ENCODE assay signal across 17 mouse cellular contexts in genomic region chr10:111932621-111933345, GRCm38 (mm10). TPM values are rescaled to one million over a fixed set of nuclear protein-coding genes. Genes with fewer than 3 reads are reported as not detected.
DNase-seq lines count a peak whose midpoint lies in the region; ATAC-seq and TF ChIP-seq lines count a peak whose summit lies in the region.
"Had no signal": no experiment of that assay in that cellular context is flagged by ENCODE, and none has a peak within 500 bp of the region (broad histone marks: within the 10 kb centered on the region; RNA-seq: fewer than 3 reads in every experiment).

No protein-coding gene starts in this region.

- intact Hi-C loops in heart, adult 2 months (cut with DNase I) = no loop called here

- TF ChIP-seq EP300 in heart, adult 2 months (IDR thresholded peaks at IDR 0.05; ENCODE audit: insufficient read depth, low read depth, low read length) = no peak

- H3K9ac ChIP-seq in heart, adult 2 months (ENCODE audit: low read depth, low read length) = peak overlapping the region; percentile 48; the same call in 1 of the 2 replicates
- no peak overlapping the region for H3K9ac ChIP-seq in midbrain, embryonic 13.5 days (replicated peaks)
- no peak overlapping the region for H3K9ac ChIP-seq in heart, embryonic 14.5 days (ENCODE audit: low read length)
- H3K9ac ChIP-seq: limb, embryonic 15.5 days had no signal

- no peak overlapping the region for H3K4me2 ChIP-seq in midbrain, embryonic 13.5 days (replicated peaks)
- peak overlapping the region; percentile 52 for H3K4me2 ChIP-seq in heart, embryonic 14.5 days (ENCODE audit: low read length)
- H3K4me2 ChIP-seq: limb, embryonic 15.5 days had no signal

- no peaks in the 10 kb centered on the region for H3K9me3 ChIP-seq in midbrain, embryonic 10.5 days (replicated peaks)
- H3K9me3 ChIP-seq in midbrain, embryonic 13.5 days = no peaks in the 10 kb centered on the region
- H3K9me3 ChIP-seq in heart, embryonic 14.5 days (ENCODE audit: control insufficient read depth, low read length) = no peaks in the 10 kb centered on the region
- H3K9me3 ChIP-seq: limb, embryonic 15.5 days; megakaryocyte, embryonic 14.5 days had no signal

- H3K79me2 ChIP-seq in heart, adult 2 months (replicated peaks; ENCODE audit: control insufficient read depth, insufficient read depth, low read length) = no peaks in the 10 kb centered on the region

- no peak for DNase-seq in heart, adult 2 months
- DNase-seq in heart, adult 9 months (ENCODE audit: low spot score in 2 of 2) = no peak
- peak; percentile 47 for DNase-seq in midbrain, embryonic 10.5 days (ENCODE audit: low spot score)
- DNase-seq in retina, postnatal 1 day = peak; percentile 59
- DNase-seq in thymus, postnatal 25 days = no peak
- DNase-seq in layer of hippocampus, adult 8-10 months (ENCODE audit: low spot score in 2 of 2) = no peak
- DNase-seq: adrenal gland, adult 2 months; cerebellum, adult 18-20 months; kidney, adult 9 months; lung, adult 2 months had no signal

- no peak overlapping the region for H3K4me3 ChIP-seq in heart, adult 2 months
- H3K4me3 ChIP-seq in midbrain, embryonic 10.5 days = no peak overlapping the region
- H3K4me3 ChIP-seq in midbrain, embryonic 13.5 days (replicated peaks) = no peak overlapping the region
- no peak overlapping the region for H3K4me3 ChIP-seq in heart, embryonic 14.5 days (ENCODE audit: control insufficient read depth in 1 of 2, insufficient read depth in 1 of 2, low read depth in 1 of 2, low read length in 2 of 2)
- H3K4me3 ChIP-seq: erythroblast, embryonic 14.5 days; layer of hippocampus, adult 2 months; limb, embryonic 15.5 days; megakaryocyte, embryonic 14.5 days had no signal

- H3K4me1 ChIP-seq in heart, adult 2 months (ENCODE audit: control insufficient read depth, insufficient read depth, low read length) = peaks cover 11% of the 10 kb centered on the region
- H3K4me1 ChIP-seq in midbrain, embryonic 10.5 days = peaks cover 54% of the 10 kb centered on the region
- peaks cover 35% of the 10 kb centered on the region for H3K4me1 ChIP-seq in midbrain, embryonic 13.5 days (replicated peaks)
- peaks cover 16 to 57% of the 10 kb centered on the region in 2 experiments for H3K4me1 ChIP-seq in heart, embryonic 14.5 days (ENCODE audit: control insufficient read depth in 2 of 2, insufficient read depth in 2 of 2, low read length in 2 of 2)

- peak overlapping the region; percentile 15; the same call in 1 of the 2 replicates for H3K27ac ChIP-seq in heart, adult 2 months
- no peak overlapping the region for H3K27ac ChIP-seq in midbrain, embryonic 10.5 days (replicated peaks)
- no peak overlapping the region for H3K27ac ChIP-seq in midbrain, embryonic 13.5 days
- peak overlapping the region; percentile 62 to 79 for H3K27ac ChIP-seq in heart, embryonic 14.5 days (replicated peaks in 1 of 2; ENCODE audit: control insufficient read depth in 1 of 2, insufficient read depth in 1 of 2, low read depth in 2 of 2, low read length in 2 of 2)
- H3K27ac ChIP-seq: layer of hippocampus, adult 2 months; limb, embryonic 15.5 days had no signal

- TF ChIP-seq CTCF in heart, adult 2 months (IDR thresholded peaks at IDR 0.05) = no peak

- 41% methylated on average over 11 of the region's 11 CpGs for WGBS in heart, adult 2 months
- WGBS in midbrain, embryonic 10.5 days = 24% methylated on average over 11 of the region's 11 CpGs
- 16% methylated on average over 11 of the region's 11 CpGs for WGBS in midbrain, embryonic 13.5 days
- 33% methylated on average over 11 of the region's 11 CpGs for WGBS in heart, embryonic 14.5 days

- H3K36me3 ChIP-seq in heart, adult 2 months (ENCODE audit: control insufficient read depth, insufficient read depth, low read length) = peaks cover 2% of the 10 kb centered on the region
- no peaks in the 10 kb centered on the region for H3K36me3 ChIP-seq in midbrain, embryonic 10.5 days
- no peaks in the 10 kb centered on the region for H3K36me3 ChIP-seq in midbrain, embryonic 13.5 days
- no peaks in the 10 kb centered on the region for H3K36me3 ChIP-seq in heart, embryonic 14.5 days (ENCODE audit: control insufficient read depth, insufficient read depth, low read length)
- H3K36me3 ChIP-seq: limb, embryonic 15.5 days had no signal

- ATAC-seq in midbrain, embryonic 13.5 days = no peak
- ATAC-seq in heart, embryonic 14.5 days (ENCODE audit: insufficient number of reproducible peaks, insufficient read depth, low FRiP score, low read depth) = no peak
- ATAC-seq: forebrain, embryonic 16.5 days had no signal

- 0 out of 2 replicates have a peak, but pooled peaks have one; percentile 10 for TF ChIP-seq POLR2A in heart, adult 2 months (IDR thresholded peaks at IDR 0.05; ENCODE audit: insufficient read depth, low read depth, low read length)

- no peaks in the 10 kb centered on the region for H3K27me3 ChIP-seq in heart, adult 2 months (ENCODE audit: control insufficient read depth, insufficient read depth, low read length)
- peaks cover 9% of the 10 kb centered on the region for H3K27me3 ChIP-seq in midbrain, embryonic 10.5 days (ENCODE audit: low read depth, poor library complexity, severe bottlenecking)
- no peaks in the 10 kb centered on the region for H3K27me3 ChIP-seq in midbrain, embryonic 13.5 days
- no peaks in the 10 kb centered on the region for H3K27me3 ChIP-seq in heart, embryonic 14.5 days (ENCODE audit: control insufficient read depth, insufficient read depth, low read length)
- H3K27me3 ChIP-seq: limb, embryonic 15.5 days; megakaryocyte, embryonic 14.5 days had no signal

RNA-seq across cellular contexts. Expression of gene Krr1, which starts 39.7 kb away (rescaled TPM):
- 10 to 100 TPM; 24.2 to 27.0 TPM for total RNA-seq in heart, adult 2 months (2021)
- 7.0 and 10.1 TPM in 2 replicates for polyA plus RNA-seq in heart, adult 2 months (2012; rRNA removed)
- polyA plus RNA-seq in midbrain, embryonic 10.5 days (2016; fragmentation: Nextera tagmentation; extraction: Ambion mirVana) = 58.8 and 59.9 TPM in 2 replicates
- polyA plus RNA-seq in midbrain, embryonic 13.5 days (2015; fragmentation: Nextera tagmentation; extraction: Ambion mirVana) = 47.3 and 48.9 TPM in 2 replicates
- 24.8 and 26.5 TPM in 2 replicates for polyA plus RNA-seq in heart, embryonic 14.5 days (2014; fragmentation: Nextera tagmentation; extraction: Ambion mirVana)
- 10 to 100 TPM; 36.2 to 39.6 (median 37.4) TPM for total RNA-seq in layer of hippocampus, adult 8-10 months (2022)

Comparison
In these comparisons a context has a peak if more than half of its experiments do, and no peak if none do; other contexts are left out.
1. DNase-seq: peak in midbrain, embryonic 10.5 days (single experiment) and retina, postnatal 1 day (single experiment); none in heart, adult 2 months (0 of 2), heart, adult 9 months (0 of 2), thymus, postnatal 25 days (single experiment) and layer of hippocampus, adult 8-10 months (0 of 2).
2. H3K27ac ChIP-seq: peak in heart, adult 2 months (single experiment) and heart, embryonic 14.5 days (2 of 2); none in midbrain, embryonic 10.5 days (single experiment) and midbrain, embryonic 13.5 days (single experiment).